In genomic region chr8:12788695-12789094, GRCm38 (mm10) we compare ENCODE assay signal across 14 mouse cellular contexts. TPM values are rescaled to one million over a fixed set of nuclear protein-coding genes. Genes with fewer than 3 reads are reported as not detected.
DNase-seq lines count a peak whose midpoint lies in the region; ATAC-seq lines count a peak whose summit lies in the region.
"Had no signal": no experiment of that assay in that cellular context is flagged by ENCODE, and none has a peak within 500 bp of the region (broad histone marks: within the 10 kb centered on the region; RNA-seq: fewer than 3 reads in every experiment).

No protein-coding gene starts in this region.

- peak; percentile 44 to 65 for DNase-seq in heart, adult 18-20 months
- DNase-seq in lung, postnatal 14 days: no peak
- peak; percentile 61 for DNase-seq in kidney, postnatal 10 days
- DNase-seq in embryo, embryonic 9.5 days (ENCODE audit: extremely low spot score): no peak
- DNase-seq: cerebellum, adult 2 months; heart, postnatal 10 days; thymus, postnatal 14 days had no signal

- no peaks in the 10 kb centered on the region for H3K9me3 ChIP-seq in heart, embryonic 12.5 days (replicated peaks)
- H3K9me3 ChIP-seq in lung, embryonic 16.5 days (ENCODE audit: control insufficient read depth, low read length): no peaks in the 10 kb centered on the region
- H3K9me3 ChIP-seq in kidney, embryonic 14.5 days (ENCODE audit: control insufficient read depth, low read length): no peaks in the 10 kb centered on the region
- H3K9me3 ChIP-seq: embryonic facial prominence, embryonic 10.5 days; hindbrain, embryonic 12.5 days had no signal

- H3K9ac ChIP-seq in heart, embryonic 12.5 days: no peak overlapping the region
- H3K9ac ChIP-seq in lung, embryonic 16.5 days (ENCODE audit: low read length): no peak overlapping the region
- no peak overlapping the region for H3K9ac ChIP-seq in kidney, embryonic 14.5 days (ENCODE audit: low read depth, low read length)
- H3K9ac ChIP-seq: hindbrain, embryonic 12.5 days had no signal

- ATAC-seq in heart, embryonic 12.5 days (ENCODE audit: insufficient number of reproducible peaks, low FRiP score): no peak
- ATAC-seq in lung, embryonic 16.5 days (ENCODE audit: low read depth): peak; percentile 51
- ATAC-seq in kidney, embryonic 14.5 days (ENCODE audit: low FRiP score, low TSS enrichment): no peak
- ATAC-seq: inflammation-experienced regulatory T-cells, adult 6 months had no signal

- no peaks in the 10 kb centered on the region for H3K36me3 ChIP-seq in heart, embryonic 12.5 days
- H3K36me3 ChIP-seq in lung, embryonic 16.5 days (ENCODE audit: control insufficient read depth, insufficient read depth, low read length): no peaks in the 10 kb centered on the region
- H3K36me3 ChIP-seq in kidney, embryonic 14.5 days (ENCODE audit: control insufficient read depth, insufficient read depth, low read length): no peaks in the 10 kb centered on the region
- H3K36me3 ChIP-seq: embryonic facial prominence, embryonic 10.5 days; hindbrain, embryonic 12.5 days had no signal

- peaks cover 36% of the 10 kb centered on the region for H3K4me1 ChIP-seq in heart, embryonic 12.5 days (replicated peaks)
- H3K4me1 ChIP-seq in lung, embryonic 16.5 days (replicated peaks; ENCODE audit: control insufficient read depth, insufficient read depth, low read length): peaks cover 26% of the 10 kb centered on the region
- peaks cover 25% of the 10 kb centered on the region for H3K4me1 ChIP-seq in kidney, embryonic 14.5 days (ENCODE audit: control insufficient read depth, insufficient read depth, low read length)

- no peak overlapping the region for H3K4me2 ChIP-seq in heart, embryonic 12.5 days
- no peak overlapping the region for H3K4me2 ChIP-seq in lung, embryonic 16.5 days (ENCODE audit: low read depth, low read length)
- H3K4me2 ChIP-seq in kidney, embryonic 14.5 days (replicated peaks; ENCODE audit: low read depth, low read length): no peak overlapping the region
- H3K4me2 ChIP-seq: hindbrain, embryonic 12.5 days; liver, embryonic 11.5 days had no signal

- WGBS in heart, embryonic 12.5 days: 85% methylated on average over 9 of the region's 9 CpGs
- WGBS in lung, embryonic 16.5 days: 62% methylated on average over 9 of the region's 9 CpGs
- 51% methylated on average over 9 of the region's 9 CpGs for WGBS in kidney, embryonic 14.5 days

- no peak overlapping the region for H3K4me3 ChIP-seq in heart, embryonic 12.5 days
- H3K4me3 ChIP-seq in lung, embryonic 16.5 days (ENCODE audit: low read length): no peak overlapping the region
- no peak overlapping the region for H3K4me3 ChIP-seq in kidney, embryonic 14.5 days (ENCODE audit: low read length)
- H3K4me3 ChIP-seq: embryonic facial prominence, embryonic 10.5 days; hindbrain, embryonic 12.5 days had no signal

- H3K27me3 ChIP-seq in heart, embryonic 12.5 days (replicated peaks): no peaks in the 10 kb centered on the region
- no peaks in the 10 kb centered on the region for H3K27me3 ChIP-seq in lung, embryonic 16.5 days (ENCODE audit: control insufficient read depth, insufficient read depth, low read depth, low read length)
- no peaks in the 10 kb centered on the region for H3K27me3 ChIP-seq in kidney, embryonic 14.5 days (ENCODE audit: control insufficient read depth, insufficient read depth, low read length)
- H3K27me3 ChIP-seq: hindbrain, embryonic 12.5 days had no signal

- H3K27ac ChIP-seq in heart, embryonic 12.5 days (ENCODE audit: poor library complexity, severe bottlenecking): no peak overlapping the region
- peak overlapping the region; percentile 40 for H3K27ac ChIP-seq in lung, embryonic 16.5 days (ENCODE audit: low read length)
- H3K27ac ChIP-seq in kidney, embryonic 14.5 days (ENCODE audit: low read depth, low read length): peak overlapping the region; percentile 4; the same call in 1 of the 2 replicates
- H3K27ac ChIP-seq: embryonic facial prominence, embryonic 10.5 days; hindbrain, embryonic 12.5 days had no signal

RNA-seq across cellular contexts. Expression of gene Atp11a, which starts 31.9 kb away (rescaled TPM):
- 10 to 100 TPM; 78.9 to 88.1 TPM for total RNA-seq in heart, adult 18-20 months (2021)
- polyA plus RNA-seq in heart, embryonic 12.5 days (2016; fragmentation: Nextera tagmentation; extraction: Ambion mirVana): 21.5 and 23.7 TPM in 2 replicates
- polyA plus RNA-seq in lung, embryonic 16.5 days (2015; fragmentation: Nextera tagmentation; extraction: Ambion mirVana): 15.7 and 19.3 TPM in 2 replicates
- polyA plus RNA-seq in kidney, embryonic 14.5 days (2014; fragmentation: Nextera tagmentation; extraction: Ambion mirVana): 16.8 and 18.5 TPM in 2 replicates

Comparison
In these comparisons a context has a peak if more than half of its experiments do, and no peak if none do; other contexts are left out.
1. DNase-seq: peak in heart, adult 18-20 months (2 of 2) and kidney, postnatal 10 days (single experiment); none in lung, postnatal 14 days (single experiment) and embryo, embryonic 9.5 days (single experiment).